Mouse (Mus musculus) myocyte (in vitro differentiated cells): ENCODE measurements around the gene Cipc.

Experiments
- CEBPB ChIP-seq: IDR thresholded peaks from 2 replicates; pipeline ENCODE4 v1.6.1; 2011; ENCODE audit warnings: mild to moderate bottlenecking, moderate library complexity; ENCODE audit not compliant: poor library complexity, insufficient read depth, severe bottlenecking
- MAX ChIP-seq: IDR thresholded peaks from one replicate; pipeline ENCODE4 v1.6.1; 2011; ENCODE audit warnings: low read depth, mild to moderate bottlenecking, control low read depth
- MYOD1 ChIP-seq, 3 experiments: IDR thresholded peaks; one replicate each; pipeline ENCODE4 v1.6.1; 2011; ENCODE audit warnings: control low read depth in 2 of 3, low read depth in 2 of 3, mild to moderate bottlenecking in 2 of 3, moderate library complexity in 1 of 3; ENCODE audit not compliant: insufficient read length in 2 of 3, control insufficient read depth in 1 of 3
- POLR2A ChIP-seq: IDR thresholded peaks from one replicate; pipeline ENCODE4 v1.6.1; 2011; ENCODE audit warnings: low read depth, mild to moderate bottlenecking, control low read depth, moderate library complexity; ENCODE audit not compliant: insufficient read length
- POLR2AphosphoS2 ChIP-seq: IDR thresholded peaks from one replicate; pipeline ENCODE4 v1.6.1; 2011; ENCODE audit warnings: low read depth, control low read depth; ENCODE audit not compliant: insufficient read length
- REST ChIP-seq: IDR thresholded peaks from one replicate; pipeline ENCODE4 v1.6.1; 2011; ENCODE audit warnings: mild to moderate bottlenecking, control low read depth, moderate library complexity; ENCODE audit not compliant: insufficient read depth, insufficient read length
- TCF3 ChIP-seq: IDR thresholded peaks from one replicate; pipeline ENCODE4 v1.6.1; 2011; ENCODE audit warnings: low read depth, control low read depth; ENCODE audit not compliant: insufficient read length
- USF1 ChIP-seq: IDR thresholded peaks from one replicate; pipeline ENCODE4 v1.6.1; 2011; ENCODE audit warnings: low read depth, mild to moderate bottlenecking, control low read depth, moderate library complexity

DNA sequence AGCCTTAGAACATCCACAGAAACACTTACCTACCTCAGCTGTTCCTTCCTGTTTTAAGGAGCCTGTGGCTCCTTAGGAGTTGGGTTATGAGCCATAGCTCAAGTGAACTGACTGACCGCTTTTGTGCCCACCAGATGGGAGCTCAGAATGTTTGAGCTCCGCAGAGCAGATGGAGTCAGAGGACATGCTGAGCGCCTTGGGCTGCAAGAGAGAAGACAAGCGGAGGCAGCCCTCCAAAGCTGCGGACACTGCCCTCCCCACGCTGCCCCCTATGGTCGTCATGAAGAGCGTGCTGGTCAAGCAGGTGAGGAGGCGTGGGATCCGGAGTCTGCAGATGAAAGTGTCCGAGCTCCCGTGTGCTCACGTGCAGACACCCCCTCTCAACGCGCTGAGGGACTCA lies 13.3 kb downstream of the Cipc start:
- no peak for TF ChIP-seq POLR2A
- TF ChIP-seq REST: no peak
- no peak for TF ChIP-seq POLR2AphosphoS2
- TF ChIP-seq MAX: no peak
- TF ChIP-seq MYOD1 (IDR thresholded peaks at IDR 0.05; ENCODE audit: control insufficient read depth in 1 of 3, insufficient read length in 2 of 3, low read depth in 2 of 3): no peak
- no peak for TF ChIP-seq CEBPB
- TF ChIP-seq USF1: no peak
- TF ChIP-seq TCF3: no peak
